Mouse (Mus musculus): ENCODE results near the gene Adora2b. TPM values are rescaled to one million over a fixed set of nuclear protein-coding genes. Genes with fewer than 3 reads are reported as not detected.

Gene Adora2b
- polyA plus RNA-seq, 1 experiment: 42.5 TPM

Other genes starting within 250 kb of the Adora2b start
- gene Zswim7, start 32.4 kb downstream of the Adora2b start, polyA plus RNA-seq (2012; rRNA removed): 20.0 and 22.4 TPM in 2 replicates
- gene Ttc19, start 32.5 kb downstream of the Adora2b start, polyA plus RNA-seq (2012; rRNA removed): 17.3 and 19.1 TPM in 2 replicates
- 8.7 and 9.4 TPM in 2 replicates for gene Pigl, start 209.5 kb downstream of the Adora2b start, polyA plus RNA-seq (2012; rRNA removed)
- 76.2 and 109 TPM in 2 replicates for gene Ncor1, start 209.6 kb downstream of the Adora2b start, polyA plus RNA-seq (2012; rRNA removed)

Data from urinary bladder, adult 2 months (tissue).